Mouse (Mus musculus): ENCODE measurements around the gene Kxd1.

GRCm38 (mm10) chr8:70490880-70491495 is 36.8 kb downstream of the Kxd1 start:
- TF ChIP-seq CTCF (IDR thresholded peaks at IDR 0.05; ENCODE audit: low read depth) (no peak), EP300 (optimal IDR thresholded peaks at IDR 0.05) (no peak)
